Mouse (Mus musculus) cerebellum, adult 2 months (tissue): ENCODE results near the gene Atf6b.

Source experiments
- CTCF ChIP-seq: fragments of 200-500 bp; IDR thresholded peaks from 2 replicates; pipeline ENCODE4 v1.5.1; 2011; ENCODE audit warnings: low read depth, mild to moderate bottlenecking, control low read depth, low read length, moderate library complexity, borderline replicate concordance; ENCODE audit not compliant: insufficient read depth
- POLR2A ChIP-seq: fragments of 200-500 bp; IDR thresholded peaks from 2 replicates; pipeline ENCODE4 v1.6.1; 2011; ENCODE audit warnings: low read length, control low read depth, borderline replicate concordance; ENCODE audit not compliant: insufficient read depth

GRCm38 (mm10) chr17:34663558-34663957, 16.6 kb downstream of the Atf6b start:
- TF ChIP-seq POLR2A = no peak
- no peak for TF ChIP-seq CTCF
